Mouse (Mus musculus): ENCODE results near the gene Kif3b. TPM values are rescaled to one million over a fixed set of nuclear protein-coding genes. Genes with fewer than 3 reads are reported as not detected.
"Not testable (repeated sequence)": the region's sequence is repeated elsewhere in the genome, so short reads cannot be mapped to it uniquely, and the experiment has no call there.

Kif3b gene
- total RNA-seq (2021), result 10 to 100 TPM; 83.0 to 89.2 TPM
- long read RNA-seq, full-length matches to known transcripts, result 1 of 35 reads
- long read RNA-seq, partial matches to known transcripts, result 34 of 35 reads
- long read RNA-seq, other reads (novel, unspliced or antisense), result 0 of 35 reads

- peak; percentile 85 to 87 for DNase-seq (ENCODE audit: low spot score in 2 of 2)
Measured at GRCm38 (mm10) chr2:153290938-153291928, at the start of gene Kif3b. TSS of gene Kif3b (plus strand) at chr2:153291413.

GRCm38 (mm10) chr2:153242156-153242555 is 49.1 kb upstream of the Kif3b start:
- DNase-seq (ENCODE audit: low spot score in 2 of 2), result no peak

GRCm38 (mm10) chr2:153249751-153250150 is 41.5 kb upstream of the Kif3b start:
- no peak for DNase-seq (ENCODE audit: low spot score in 2 of 2)

GRCm38 (mm10) chr2:153256604-153257003 is 34.6 kb upstream of the Kif3b start:
- no peak for DNase-seq (ENCODE audit: low spot score in 2 of 2)

- DNase-seq (ENCODE audit: low spot score in 2 of 2), result no peak
Measured at GRCm38 (mm10) chr2:153259030-153259863, 32.0 kb upstream of the Kif3b start.

- no peak for DNase-seq (ENCODE audit: low spot score in 2 of 2)
Measured at GRCm38 (mm10) chr2:153259864-153260674, 31.1 kb upstream of the Kif3b start.

- DNase-seq (ENCODE audit: low spot score in 2 of 2), result no peak
Measured at GRCm38 (mm10) chr2:153263053-153263452, 28.2 kb upstream of the Kif3b start.

GRCm38 (mm10) chr2:153267331-153267730 is 23.9 kb upstream of the Kif3b start:
- DNase-seq (ENCODE audit: low spot score in 2 of 2), result no peak

GRCm38 (mm10) chr2:153270231-153270915 is 20.8 kb upstream of the Kif3b start:
- DNase-seq (ENCODE audit: low spot score in 2 of 2), result not testable (repeated sequence)

- DNase-seq (ENCODE audit: low spot score in 2 of 2), result not testable (repeated sequence)
Measured at GRCm38 (mm10) chr2:153274200-153274918, 16.9 kb upstream of the Kif3b start.

GRCm38 (mm10) chr2:153274919-153275247 is 16.3 kb upstream of the Kif3b start:
- no peak for DNase-seq (ENCODE audit: low spot score in 2 of 2)

- DNase-seq (ENCODE audit: low spot score in 2 of 2), result not testable (repeated sequence)
Measured at GRCm38 (mm10) chr2:153275577-153275976, 15.6 kb upstream of the Kif3b start.

- DNase-seq (ENCODE audit: low spot score in 2 of 2), result no peak
Measured at GRCm38 (mm10) chr2:153276440-153276839, 14.8 kb upstream of the Kif3b start.

GRCm38 (mm10) chr2:153276846-153277245 is 14.4 kb upstream of the Kif3b start:
- DNase-seq (ENCODE audit: low spot score in 2 of 2), result not testable (repeated sequence)

- DNase-seq (ENCODE audit: low spot score in 2 of 2), result no peak
Measured at GRCm38 (mm10) chr2:153278357-153278756, 12.9 kb upstream of the Kif3b start.

- no peak for DNase-seq (ENCODE audit: low spot score in 2 of 2)
Measured at GRCm38 (mm10) chr2:153283919-153284318, 7.3 kb upstream of the Kif3b start.

- DNase-seq (ENCODE audit: low spot score in 2 of 2), result no peak
Measured at GRCm38 (mm10) chr2:153286524-153286923, 4.7 kb upstream of the Kif3b start.

- peak in 1 of 2 experiments; percentile 18 for DNase-seq (ENCODE audit: low spot score in 2 of 2)
Measured at GRCm38 (mm10) chr2:153287835-153288234, 3.4 kb upstream of the Kif3b start.

- peak in 1 of 2 experiments; percentile 29 for DNase-seq (ENCODE audit: low spot score in 2 of 2)
Measured at GRCm38 (mm10) chr2:153292305-153292861, 1.2 kb downstream of the Kif3b start.

Measured in layer of hippocampus, postnatal 10 days (tissue).